Mouse (Mus musculus) limb, embryonic 14.5 days (tissue): Measurements from ENCODE around the gene Nsmce4a. TPM values are rescaled to one million over a fixed set of nuclear protein-coding genes. Genes with fewer than 3 reads are reported as not detected.

Source experiments
- ATAC-seq: fragments of 200-750 bp; cut with Nextera tagmentation; 2 replicates; pipeline ENCODE4 v1.8.0; 2017; ENCODE audit warnings: low read depth, moderate number of reproducible peaks, moderate TSS enrichment; ENCODE audit not compliant: low FRiP score
- DNase-seq: peaks from one replicate; pipeline ENCODE4 v3.0.0-alpha.2; 2015; ENCODE audit warnings: low spot score
- H3K27ac ChIP-seq: fragments of 300-500 bp; sonication (generic); replicated peaks from 2 replicates; pipeline ENCODE4 v1.5.1; 2014; ENCODE audit warnings: low read depth, mild to moderate bottlenecking, low read length, moderate library complexity, mixed read lengths
- H3K27me3 ChIP-seq: fragments of 300-500 bp; sonication (generic); 2 replicates; pipeline ENCODE4 v1.6.1; 2014; ENCODE audit warnings: low read length, mixed read lengths; ENCODE audit not compliant: control insufficient read depth, insufficient read depth
- H3K36me3 ChIP-seq: fragments of 300-500 bp; sonication (generic); 2 replicates; pipeline ENCODE4 v1.6.1; 2014; ENCODE audit warnings: mild to moderate bottlenecking, low read length, moderate library complexity, mixed read lengths; ENCODE audit not compliant: control insufficient read depth, insufficient read depth
- H3K4me1 ChIP-seq: fragments of 300-500 bp; sonication (generic); 2 replicates; pipeline ENCODE4 v1.6.1; 2014; ENCODE audit warnings: antibody characterized with exemption, low read length, mixed read lengths; ENCODE audit not compliant: control insufficient read depth, insufficient read depth
- H3K4me2 ChIP-seq: fragments of 300-500 bp; sonication (generic); replicated peaks from 2 replicates; pipeline ENCODE4 v1.6.1; 2014; ENCODE audit warnings: low read depth, mild to moderate bottlenecking, low read length, moderate library complexity; ENCODE audit not compliant: severe bottlenecking
- H3K4me3 ChIP-seq: fragments of 300-500 bp; sonication (generic); replicated peaks from 2 replicates; pipeline ENCODE4 v1.5.1; 2014; ENCODE audit warnings: low read length
- H3K9ac ChIP-seq: fragments of 300-500 bp; sonication (generic); 2 replicates; pipeline ENCODE4 v1.6.1; 2014; ENCODE audit warnings: mild to moderate bottlenecking, low read depth, low read length, moderate library complexity; ENCODE audit not compliant: severe bottlenecking
- H3K9me3 ChIP-seq: fragments of 300-500 bp; sonication (generic); 2 replicates; pipeline ENCODE4 v1.6.1; 2016; ENCODE audit warnings: low read length; ENCODE audit not compliant: control insufficient read depth
- POLR2A ChIP-seq: fragments of 200-500 bp; IDR thresholded peaks from 2 replicates; pipeline ENCODE4 v1.8.0; 2012; ENCODE audit warnings: inconsistent platforms, mild to moderate bottlenecking, moderate library complexity, borderline replicate concordance; ENCODE audit not compliant: insufficient read depth, insufficient read length; ENCODE audit errors: extremely low read depth
- WGBS: fragments of 180-500 bp; shearing (Covaris S2); extraction: QIAGEN DNeasy Blood & Tissue Kit; methylation state at CpG from one replicate; pipeline ENCODE4 v1.1.7; 2014; 5-methylcytosine and 5-hydroxymethylcytosine counted together
- polyA plus RNA-seq, 2 experiments: library from polyadenylated mRNA; depleted of rRNA in 1 of 2; stranded (reverse) in 1 of 2; unstranded in 1 of 2; fragments of >200 nt; fragmentation: Nextera tagmentation in 1 of 2; extraction: Ambion mirVana in 1 of 2; gene quantifications; 2 replicates each; pipeline versions ENCODE4 v1.2.1 to v1.2.3; 2012 to 2014

The Nsmce4a gene
- polyA plus RNA-seq, 2 experiments: 88.8 to 164 TPM

- Histone ChIP-seq H3K4me2 (peak within 1 kb of the TSS; percentile 42), H3K9me3 (no peaks in the 10 kb centered on the region), H3K36me3 (no peaks in the 10 kb centered on the region), H3K27me3 (no peaks in the 10 kb centered on the region), H3K4me1 (peaks cover 13% of the 10 kb centered on the region), H3K27ac (peak within 1 kb of the TSS; percentile 56), H3K9ac (peak within 1 kb of the TSS; percentile 3), H3K4me3 (peak within 1 kb of the TSS; percentile 4; the same call in 1 of the 2 replicates)
- WGBS: 23% methylated on average over 15 of the region's 15 CpGs
- no peak for DNase-seq
- TF ChIP-seq POLR2A: no peak
- ATAC-seq: no peak
Observed at GRCm38 (mm10) chr7:130577388-130578003, 4.6 kb upstream of the Nsmce4a start, which contains the start of gene Tacc2. Gene Tacc2 (plus strand): TSS chr7:130577438.

GRCm38 (mm10) chr7:130576981-130577380 lies 4.1 kb upstream of the Nsmce4a start:
- DNase-seq: peak; percentile 66
- ATAC-seq: no peak; the same call in 1 of the 2 replicates

GRCm38 (mm10) chr7:130574211-130574991 lies 1.5 kb upstream of the Nsmce4a start:
- ATAC-seq (no peak), DNase-seq (peak; percentile 15)
- no peak for TF ChIP-seq POLR2A
- H3K9ac ChIP-seq: no peak overlapping the region
- peaks cover 13% of the 10 kb centered on the region for H3K4me1 ChIP-seq
- no peak overlapping the region for H3K4me2 ChIP-seq
- H3K9me3 ChIP-seq: no peaks in the 10 kb centered on the region
- no peak overlapping the region for H3K27ac ChIP-seq
- WGBS: 51% methylated on average over 13 of the region's 13 CpGs
- no peaks in the 10 kb centered on the region for H3K36me3 ChIP-seq
- H3K27me3 ChIP-seq: no peaks in the 10 kb centered on the region
- H3K4me3 ChIP-seq: no peak overlapping the region

More at GRCm38 (mm10) chr7:130576981-130577380, 4.1 kb upstream of the Nsmce4a start:
- Histone ChIP-seq H3K4me2 (peak overlapping the region; percentile 42), H3K9me3 (no peaks in the 10 kb centered on the region), H3K27me3 (no peaks in the 10 kb centered on the region), H3K27ac (peak overlapping the region; percentile 56), H3K36me3 (no peaks in the 10 kb centered on the region), H3K9ac (peak overlapping the region; percentile 3), H3K4me1 (peaks cover 13% of the 10 kb centered on the region), H3K4me3 (peak overlapping the region; percentile 4; the same call in 1 of the 2 replicates)
- TF ChIP-seq POLR2A: no peak
- WGBS: 20% methylated on average over 10 of the region's 10 CpGs

GRCm38 (mm10) chr7:130573746-130574145 lies 828 bp upstream of the Nsmce4a start:
- no peak overlapping the region for H3K4me2 ChIP-seq
- DNase-seq: no peak
- no peaks in the 10 kb centered on the region for H3K9me3 ChIP-seq
- H3K4me1 ChIP-seq: peaks cover 13% of the 10 kb centered on the region
- TF ChIP-seq POLR2A: no peak
- H3K27me3 ChIP-seq: no peaks in the 10 kb centered on the region
- 92% methylated on average over 10 of the region's 10 CpGs for WGBS
- no peaks in the 10 kb centered on the region for H3K36me3 ChIP-seq
- no peak overlapping the region for H3K4me3 ChIP-seq
- no peak overlapping the region for H3K27ac ChIP-seq
- H3K9ac ChIP-seq: no peak overlapping the region
- ATAC-seq: no peak

- Histone ChIP-seq H3K9me3 (no peaks in the 10 kb centered on the region), H3K9ac (no peak overlapping the region), H3K4me1 (no peaks in the 10 kb centered on the region), H3K36me3 (no peaks in the 10 kb centered on the region), H3K4me3 (no peak overlapping the region), H3K4me2 (no peak overlapping the region), H3K27me3 (no peaks in the 10 kb centered on the region), H3K27ac (no peak overlapping the region)
- no peak for ATAC-seq
- WGBS: 34% methylated on average over 7 of the region's 7 CpGs
- DNase-seq: no peak
- TF ChIP-seq POLR2A: no peak
Observed at GRCm38 (mm10) chr7:130570472-130570871, 2.4 kb downstream of the Nsmce4a start.
